Mouse (Mus musculus) E14TG2a.4 (cell line): Measurements from ENCODE around the gene Mybbp1a.

Experiments
- H3K27me3 ChIP-seq: 2 replicates; pipeline ENCODE4 v1.6.1; 2014; ENCODE audit warnings: low read length, control low read depth; ENCODE audit not compliant: insufficient read depth
- H3K36me3 ChIP-seq: 2 replicates; pipeline ENCODE4 v1.6.1; 2014; ENCODE audit warnings: low read length, control low read depth; ENCODE audit not compliant: insufficient read depth
- H3K4me1 ChIP-seq: replicated peaks from 2 replicates; pipeline ENCODE4 v1.6.1; 2014; ENCODE audit warnings: low read depth, low read length, control low read depth
- H3K4me3 ChIP-seq: replicated peaks from 2 replicates; pipeline ENCODE4 v1.5.1; 2014; ENCODE audit warnings: mild to moderate bottlenecking, low read length
- H3K9me3 ChIP-seq: 2 replicates; pipeline ENCODE4 v1.6.1; 2014; ENCODE audit warnings: low read length, control low read depth
- CTCF ChIP-seq: conservative IDR thresholded peaks from 2 replicates; pipeline ENCODE4 v1.5.1; 2014; ENCODE audit warnings: low read length
- NANOG ChIP-seq: IDR thresholded peaks from 2 replicates; pipeline ENCODE4 v1.6.1; 2014; ENCODE audit warnings: borderline replicate concordance, low read length, mixed read lengths
- POU5F1 ChIP-seq: IDR thresholded peaks from 2 replicates; pipeline ENCODE4 v1.6.1; 2014; ENCODE audit warnings: low read length, borderline replicate concordance

Gene Mybbp1a

GRCm38 (mm10) chr11:72452140-72452665, 11.0 kb downstream of the Mybbp1a start:
- Histone ChIP-seq H3K9me3 (no peaks in the 10 kb centered on the region), H3K4me3 (0 out of 2 replicates have a peak overlapping the region, but pooled peaks have one; percentile 21), H3K4me1 (peaks cover 96% of the 10 kb centered on the region), H3K27me3 (0 out of 2 replicates have a peak, but pooled peaks cover under 1% of the 10 kb centered on the region), H3K36me3 (peaks cover 60% of the 10 kb centered on the region)
- no peak for TF ChIP-seq POU5F1

GRCm38 (mm10) chr11:72453105-72453953, 12.2 kb downstream of the Mybbp1a start:
- H3K9me3 ChIP-seq = no peaks in the 10 kb centered on the region
- H3K27me3 ChIP-seq = 0 out of 2 replicates have a peak, but pooled peaks cover 3% of the 10 kb centered on the region
- 0 out of 2 replicates have a peak overlapping the region, but pooled peaks have one; percentile 21 for H3K4me3 ChIP-seq
- no peak for TF ChIP-seq NANOG
- no peak for TF ChIP-seq CTCF
- TF ChIP-seq POU5F1 = no peak
- H3K36me3 ChIP-seq = peaks cover 49% of the 10 kb centered on the region
- H3K4me1 ChIP-seq = peaks cover 91% of the 10 kb centered on the region

GRCm38 (mm10) chr11:72455694-72456093, 14.5 kb downstream of the Mybbp1a start:
- peak overlapping the region; percentile 66 for H3K4me3 ChIP-seq
- peaks cover 26% of the 10 kb centered on the region for H3K36me3 ChIP-seq
- no peak for TF ChIP-seq CTCF
- TF ChIP-seq NANOG = no peak
- TF ChIP-seq POU5F1 = no peak
- H3K4me1 ChIP-seq = peaks cover 68% of the 10 kb centered on the region
- H3K27me3 ChIP-seq = 0 out of 2 replicates have a peak, but pooled peaks cover 3% of the 10 kb centered on the region
- H3K9me3 ChIP-seq = no peaks in the 10 kb centered on the region

GRCm38 (mm10) chr11:72457995-72458496, 16.9 kb downstream of the Mybbp1a start:
- 0 out of 2 replicates have a peak, but pooled peaks cover 3% of the 10 kb centered on the region for H3K27me3 ChIP-seq
- no peak overlapping the region; the same call in 1 of the 2 replicates for H3K4me3 ChIP-seq
- no peaks in the 10 kb centered on the region for H3K9me3 ChIP-seq
- TF ChIP-seq NANOG = no peak
- TF ChIP-seq CTCF = no peak
- TF ChIP-seq POU5F1 = no peak
- H3K36me3 ChIP-seq = 0 out of 2 replicates have a peak, but pooled peaks cover 2% of the 10 kb centered on the region
- peaks cover 45% of the 10 kb centered on the region for H3K4me1 ChIP-seq

GRCm38 (mm10) chr11:72458502-72458901, 17.3 kb downstream of the Mybbp1a start:
- no peaks in the 10 kb centered on the region for H3K36me3 ChIP-seq
- TF ChIP-seq CTCF (no peak), NANOG (no peak), POU5F1 (no peak)

GRCm38 (mm10) chr11:72461500-72461981, 20.4 kb downstream of the Mybbp1a start:
- H3K27me3 ChIP-seq = 0 out of 2 replicates have a peak, but pooled peaks cover 3% of the 10 kb centered on the region
- H3K36me3 ChIP-seq = no peaks in the 10 kb centered on the region
- TF ChIP-seq POU5F1 (no peak), CTCF (no peak), NANOG (no peak)
- no peak overlapping the region for H3K4me3 ChIP-seq
- H3K4me1 ChIP-seq = peaks cover 21% of the 10 kb centered on the region
- H3K9me3 ChIP-seq = no peaks in the 10 kb centered on the region

More at GRCm38 (mm10) chr11:72458502-72458901, 17.3 kb downstream of the Mybbp1a start:
- Histone ChIP-seq H3K9me3 (no peaks in the 10 kb centered on the region), H3K4me1 (peaks cover 40% of the 10 kb centered on the region), H3K4me3 (no peak overlapping the region; the same call in 1 of the 2 replicates), H3K27me3 (0 out of 2 replicates have a peak, but pooled peaks cover 3% of the 10 kb centered on the region)

- Histone ChIP-seq H3K9me3 (no peaks in the 10 kb centered on the region), H3K4me3 (no peak overlapping the region), H3K27me3 (no peaks in the 10 kb centered on the region), H3K4me1 (peaks cover 16% of the 10 kb centered on the region), H3K36me3 (no peaks in the 10 kb centered on the region)
- TF ChIP-seq NANOG (no peak), CTCF (no peak), POU5F1 (no peak)
These were observed 23.7 kb downstream of the Mybbp1a start for GRCm38 (mm10) chr11:72464821-72465220.

GRCm38 (mm10) chr11:72465978-72466693, 25.0 kb downstream of the Mybbp1a start:
- no peaks in the 10 kb centered on the region for H3K9me3 ChIP-seq

More at GRCm38 (mm10) chr11:72465978-72466693, 25.0 kb downstream of the Mybbp1a start:
- no peaks in the 10 kb centered on the region for H3K36me3 ChIP-seq
- H3K4me1 ChIP-seq = peaks cover 16% of the 10 kb centered on the region
- H3K27me3 ChIP-seq = no peaks in the 10 kb centered on the region
- no peak for TF ChIP-seq NANOG
- no peak for TF ChIP-seq CTCF
- no peak for TF ChIP-seq POU5F1
- H3K4me3 ChIP-seq = no peak overlapping the region
